Mouse (Mus musculus) left cerebral cortex, adult 2 months (tissue): ENCODE measurements around the gene Tnk1. TPM values are rescaled to one million over a fixed set of nuclear protein-coding genes. Genes with fewer than 3 reads are reported as not detected.

Source experiments
- DNase-seq, 2 experiments: peaks; one replicate each; pipeline ENCODE4 v3.0.0; 2021 to 2022; ENCODE audit warnings: low spot score in 2 of 2, mixed read lengths in 1 of 2; ENCODE audit errors: extremely low spot score in 1 of 2
- H3K27ac ChIP-seq: fragments of 200-600 bp; 2 replicates; pipeline ENCODE4 v1.8.1; 2022
- H3K4me3 ChIP-seq: fragments of 200-600 bp; 2 replicates; pipeline ENCODE4 v1.8.1; 2022
- CTCF ChIP-seq: fragments of 200-600 bp; IDR thresholded peaks from 2 replicates; pipeline ENCODE4 v1.8.1; 2022; ENCODE audit warnings: antibody characterized with exemption, mild to moderate bottlenecking, moderate library complexity
- intact Hi-C: fragments of 180-260 bp; cut with DNase I; formaldehyde crosslinking; loops from one replicate; pipeline ENCODE4 v1.15.1; 2025
- long read RNA-seq, 2 experiments: library from polyadenylated mRNA; stranded (forward); transcript quantifications; one replicate each; pipeline ENCODE4 v2.0.0; 2021; ENCODE audit warnings: borderline mapping rate in 2 of 2
- total RNA-seq, 2 experiments: library from RNA; stranded (reverse); gene quantifications; 2 replicates each; pipeline ENCODE4 v1.2.3; 2021

Tnk1 gene
- total RNA-seq = under 1 TPM in 1 of 2 experiments, not detected in 1; 0.20 TPM
- long read RNA-seq, experiment 1 = 0 reads
- long read RNA-seq, experiment 2 = 0 reads

DNA sequence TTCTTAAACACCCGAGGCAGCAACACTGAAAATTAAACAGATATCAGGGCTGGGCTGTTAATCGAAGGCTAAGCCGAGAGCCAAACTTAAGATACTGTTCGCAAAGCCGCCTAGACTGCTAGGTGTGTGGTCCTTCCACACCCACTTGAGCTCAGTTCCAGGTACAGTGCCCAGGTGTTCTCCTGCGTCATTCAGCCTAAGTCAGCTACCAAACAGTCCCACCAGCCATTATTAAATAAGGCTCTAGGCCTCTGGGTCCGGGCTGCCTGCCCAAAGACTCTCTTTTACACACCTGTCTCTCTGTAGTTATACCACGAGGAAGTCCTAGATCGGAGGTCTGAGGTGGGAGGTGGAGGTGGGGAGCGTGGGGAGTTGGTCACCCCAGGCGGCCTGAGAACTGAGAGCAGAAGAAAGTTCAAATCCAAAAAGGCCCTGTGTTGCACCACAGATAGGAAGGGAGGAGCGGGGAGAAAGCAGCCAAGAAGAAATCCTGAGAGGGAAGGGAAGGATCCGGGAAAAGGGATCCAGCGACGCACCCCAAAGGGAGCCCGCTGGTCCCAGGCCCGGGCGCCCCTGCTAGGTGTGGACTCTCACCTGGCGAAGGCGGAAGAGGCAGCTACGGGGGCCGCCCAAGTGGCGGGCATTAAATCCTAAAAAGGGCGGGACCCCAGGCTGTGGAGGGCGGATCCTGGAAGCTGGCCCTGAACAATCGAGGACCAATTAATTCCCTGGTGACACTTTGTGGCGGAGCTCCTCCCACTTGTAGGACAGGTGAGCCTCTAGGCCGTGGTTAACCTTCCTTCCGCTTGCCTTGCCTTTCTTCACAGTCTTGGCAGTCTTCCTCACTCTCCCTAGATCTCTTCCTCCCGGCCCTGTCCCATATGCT is at the start of gene Tnk1:
Gene Tnk1, minus strand, starts transcription at position 618 of the 886 bp plus-strand sequence.
- DNase-seq = no peak
- Histone ChIP-seq H3K27ac (no peak within 1 kb of the TSS), H3K4me3 (no peak within 1 kb of the TSS)
- no peak for TF ChIP-seq CTCF
- intact Hi-C loops = no loop called here

DNA sequence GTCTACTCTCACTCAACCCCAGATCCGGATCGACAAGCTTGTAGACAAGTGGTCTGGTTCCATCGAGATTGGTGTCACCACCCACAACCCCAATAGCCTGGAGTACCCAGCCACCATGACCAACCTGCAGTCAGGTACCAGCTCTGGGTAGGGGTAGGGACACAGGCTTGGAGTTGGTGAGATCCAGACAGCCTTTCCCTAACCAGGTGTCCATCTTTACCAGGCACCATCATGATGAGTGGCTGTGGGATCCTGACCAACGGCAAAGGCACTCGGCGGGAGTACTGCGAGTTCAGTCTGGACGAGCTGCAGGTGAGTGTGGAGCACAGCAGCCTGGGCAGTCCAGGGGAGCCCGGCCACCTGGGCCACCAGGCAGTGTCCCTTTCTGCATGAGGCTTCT is 45.8 kb upstream of the Tnk1 start:
- intact Hi-C loops = loop anchor here (5.0 kb wide), 1 partner anchor 67 kb away; the partner anchor contains the start of genes Nlgn2 and Tmem256
- no peak overlapping the region for H3K27ac ChIP-seq
- DNase-seq = no peak
- no peak overlapping the region for H3K4me3 ChIP-seq
- TF ChIP-seq CTCF = no peak

DNA sequence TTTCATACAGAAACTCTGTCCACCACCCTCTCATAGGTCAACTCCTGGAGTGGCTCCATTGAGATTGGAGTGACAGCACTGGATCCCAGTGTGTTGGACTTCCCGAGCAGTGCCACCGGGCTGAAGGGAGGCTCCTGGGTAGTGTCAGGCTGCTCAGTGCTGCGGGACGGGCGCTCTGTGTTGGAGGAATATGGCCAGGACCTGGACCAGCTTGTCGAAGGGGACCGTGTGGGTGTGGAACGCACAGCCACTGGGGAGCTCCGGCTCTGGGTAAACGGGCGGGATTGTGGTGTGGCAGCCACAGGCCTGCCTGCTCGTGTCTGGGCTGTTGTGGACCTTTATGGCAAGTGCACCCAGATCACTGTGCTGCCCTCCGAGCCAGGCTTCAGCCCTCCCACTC is 44.4 kb upstream of the Tnk1 start:
- intact Hi-C loops = loop anchor here (5.0 kb wide), 1 partner anchor 66 kb away; the partner anchor contains the start of genes Nlgn2 and Tmem256
- Histone ChIP-seq H3K27ac (no peak overlapping the region), H3K4me3 (peak overlapping the region; percentile 79; the same call in 1 of the 2 replicates)
- DNase-seq = no peak
- no peak for TF ChIP-seq CTCF

DNA sequence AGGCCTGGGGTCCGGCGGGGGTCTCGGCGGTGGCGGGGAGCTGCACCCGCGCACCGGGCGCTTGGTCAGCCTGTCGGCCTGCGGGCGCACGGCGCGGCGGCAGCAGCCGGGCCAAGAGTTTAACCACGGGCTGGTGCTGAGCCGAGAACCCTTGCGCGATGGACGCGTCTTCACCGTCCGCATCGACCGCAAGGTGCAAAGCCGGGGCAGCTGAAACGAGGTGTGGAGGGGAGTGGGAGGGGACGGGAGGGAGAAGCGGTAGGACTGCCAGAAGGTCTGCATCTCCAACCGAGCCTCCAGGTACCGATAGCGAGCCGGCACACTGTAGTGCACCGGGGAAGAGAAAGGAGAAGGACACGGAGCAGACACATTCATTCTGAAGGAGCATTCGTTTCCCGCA is 43.5 kb upstream of the Tnk1 start:
- no peak for TF ChIP-seq CTCF

DNA sequence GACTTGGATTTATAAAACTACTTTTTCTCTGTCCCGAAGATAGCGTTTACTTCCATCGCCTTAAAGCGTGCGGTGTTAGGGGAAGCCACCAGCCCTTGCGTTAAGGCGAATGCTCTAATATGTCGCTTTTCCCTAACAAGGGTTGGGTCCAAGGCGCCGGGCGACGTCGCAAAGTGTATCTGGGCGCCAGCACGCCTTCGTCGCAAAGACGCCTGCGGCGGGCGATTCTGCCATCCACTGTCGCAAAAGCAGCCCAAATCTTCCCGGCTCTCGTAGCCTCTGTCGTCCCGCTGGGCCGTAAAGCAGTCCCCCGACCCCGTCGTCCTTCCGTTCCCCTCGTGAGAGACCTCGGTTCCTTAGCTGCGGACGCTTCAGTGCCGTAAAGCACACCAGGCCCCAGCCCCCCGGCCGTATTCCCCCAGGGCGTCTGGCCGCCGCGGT is 42.9 kb upstream of the Tnk1 start:
- Histone ChIP-seq H3K4me3 (peak overlapping the region; percentile 79), H3K27ac (peak overlapping the region; percentile 95)
- no peak for TF ChIP-seq CTCF
- intact Hi-C loops = loop anchor here (2.0 to 5.0 kb wide), 3 partner anchors 21 to 219 kb away; partner anchors contain the start of genes Kctd11, Nlgn2, Senp3 and Tmem256
- peak; percentile 95 to 97 for DNase-seq

More for the DNA sequence above, 43.5 kb upstream of the Tnk1 start:
- Histone ChIP-seq H3K4me3 (peak overlapping the region; percentile 79), H3K27ac (peak overlapping the region; percentile 95)
- no peak for DNase-seq
- intact Hi-C loops = loop anchor here (2.0 to 5.0 kb wide), 3 partner anchors 21 to 219 kb away; partner anchors contain the start of genes Kctd11, Nlgn2, Senp3 and Tmem256

DNA sequence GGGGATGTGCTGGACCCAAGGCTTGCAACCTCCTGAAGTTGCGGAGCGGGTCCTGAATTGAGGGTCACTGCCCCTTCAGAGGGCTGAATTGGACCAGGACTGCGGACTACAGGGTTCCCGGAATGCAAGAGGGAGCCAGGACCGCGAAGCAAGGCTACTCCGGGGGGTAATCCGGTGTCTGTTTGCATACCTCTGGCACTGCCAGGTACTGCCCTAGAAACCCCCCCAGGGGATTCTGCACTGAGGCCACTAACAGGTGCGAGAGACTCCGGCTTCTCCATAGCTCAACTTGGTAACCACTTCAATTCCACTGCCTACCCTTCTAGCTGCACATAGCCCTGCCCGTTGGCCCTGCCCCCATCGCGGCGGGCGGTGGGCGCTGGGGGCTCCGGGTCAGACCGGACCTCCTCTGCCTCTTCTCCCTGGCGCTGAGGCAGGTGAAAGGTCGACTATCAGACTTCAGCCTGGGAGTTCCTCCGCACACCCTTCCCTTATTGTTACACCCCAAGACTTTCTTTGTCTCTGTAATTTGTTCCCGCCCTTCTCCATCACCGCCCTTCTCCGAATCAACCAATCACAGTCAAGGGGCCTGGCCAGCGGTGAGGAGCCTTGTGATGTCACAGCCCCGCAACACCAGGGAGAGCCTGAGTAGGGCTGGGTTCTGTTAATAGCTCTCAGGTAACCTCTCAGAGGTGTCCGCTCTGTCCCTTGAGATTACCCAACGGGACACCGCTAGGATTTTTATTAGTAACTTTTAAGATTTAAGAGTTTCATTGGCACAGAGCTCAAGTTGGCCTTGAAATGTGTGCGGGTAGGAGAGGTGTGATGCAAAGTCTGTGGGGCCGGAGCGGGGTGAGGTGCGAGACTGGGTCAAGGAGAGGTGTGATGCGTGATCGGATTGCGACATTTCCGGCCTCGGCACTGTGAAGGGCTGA is 42.2 kb upstream of the Tnk1 start, which contains the start of the genes 2810408A11Rik and Neurl4:
Gene 2810408A11Rik, minus strand, starts transcription at position 517 of the 935 bp plus-strand sequence.
Gene Neurl4, plus strand, starts transcription at position 602 of the 935 bp plus-strand sequence.
- intact Hi-C loops = loop anchor here (2.0 to 5.0 kb wide), 3 partner anchors 20 to 218 kb away; partner anchors contain the start of genes Kctd11, Nlgn2, Senp3 and Tmem256
- H3K27ac ChIP-seq = peak within 1 kb of the TSS; percentile 95
- no peak for TF ChIP-seq CTCF
- peak within 1 kb of the TSS; percentile 79 for H3K4me3 ChIP-seq
- peak; percentile 84 to 86 for DNase-seq

DNA sequence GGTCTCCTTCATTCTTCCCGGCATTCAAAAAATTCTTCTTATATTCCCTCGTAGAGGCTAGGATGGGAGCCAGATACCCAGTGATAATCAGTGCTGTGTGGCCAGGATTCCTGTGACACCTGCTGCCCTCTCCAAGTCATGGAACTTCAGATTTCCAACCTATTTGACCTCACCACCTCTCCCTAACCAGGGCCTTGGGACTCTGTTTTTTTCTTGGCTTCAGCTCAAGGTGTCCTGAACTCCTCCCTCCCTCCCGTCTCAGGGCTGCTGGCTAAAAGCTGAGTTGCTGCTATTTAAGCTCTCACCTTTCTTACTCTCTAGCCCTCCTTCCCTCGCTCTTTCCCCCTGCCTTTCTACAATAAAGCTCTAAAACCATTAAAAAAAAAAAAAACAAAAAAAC is 41.3 kb upstream of the Tnk1 start:
- DNase-seq = no peak
- no peak for TF ChIP-seq CTCF
- H3K4me3 ChIP-seq = no peak overlapping the region
- intact Hi-C loops = loop anchor here (2.0 to 5.0 kb wide), 3 partner anchors 19 to 217 kb away; partner anchors contain the start of genes Kctd11, Nlgn2, Senp3 and Tmem256
- no peak overlapping the region for H3K27ac ChIP-seq

DNA sequence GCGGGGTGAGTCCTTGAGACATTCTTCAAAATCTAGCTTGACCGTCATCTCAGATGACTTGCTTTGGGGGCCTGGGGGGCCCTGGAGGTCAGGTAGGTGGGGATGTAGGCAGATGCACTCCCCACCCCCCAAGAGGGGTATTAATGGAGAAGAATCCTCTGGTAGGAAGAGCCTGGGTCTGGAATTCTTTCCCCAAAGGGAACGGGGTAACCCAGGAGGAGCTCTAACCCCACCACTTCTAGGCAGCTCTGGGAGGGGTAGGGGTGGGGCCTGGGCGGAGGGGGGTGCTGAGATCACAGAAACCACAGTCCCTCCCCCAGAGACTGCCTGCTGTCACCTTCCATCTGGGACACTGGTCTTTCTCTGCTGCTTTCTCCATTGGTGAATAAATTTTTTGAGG is 36.8 kb upstream of the Tnk1 start, which contains the start of gene Acap1:
Gene Acap1, minus strand, starts transcription at position 249 of the 400 bp plus-strand sequence.
- intact Hi-C loops = no loop called here
- no peak for TF ChIP-seq CTCF
- DNase-seq = no peak

DNA sequence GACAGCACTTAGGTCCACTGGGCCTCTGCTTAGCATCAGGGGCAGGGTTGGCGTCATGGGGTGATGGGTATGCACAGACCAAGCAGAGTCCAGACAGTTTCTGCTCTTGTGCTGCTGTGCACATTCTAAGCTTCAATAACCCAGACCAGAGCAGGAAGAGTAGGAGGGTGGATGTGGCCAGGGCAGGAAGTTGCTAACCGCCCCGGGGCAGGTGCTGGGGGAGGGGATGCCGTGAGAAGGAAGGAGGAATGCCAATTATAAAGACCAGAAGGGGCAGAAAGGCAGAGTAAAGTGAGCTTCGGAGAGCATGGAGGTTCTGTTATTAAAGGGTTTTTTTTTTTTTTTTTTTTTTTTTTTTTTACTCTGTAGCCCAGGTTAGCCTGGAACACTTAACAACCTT is 36.1 kb upstream of the Tnk1 start:
- intact Hi-C loops = no loop called here
- no peak overlapping the region for H3K4me3 ChIP-seq
- H3K27ac ChIP-seq = no peak overlapping the region
- no peak for TF ChIP-seq CTCF
- DNase-seq = no peak

More for the DNA sequence above, 36.8 kb upstream of the Tnk1 start, which contains the start of gene Acap1:
- H3K27ac ChIP-seq = no peak within 1 kb of the TSS
- H3K4me3 ChIP-seq = no peak within 1 kb of the TSS

DNA sequence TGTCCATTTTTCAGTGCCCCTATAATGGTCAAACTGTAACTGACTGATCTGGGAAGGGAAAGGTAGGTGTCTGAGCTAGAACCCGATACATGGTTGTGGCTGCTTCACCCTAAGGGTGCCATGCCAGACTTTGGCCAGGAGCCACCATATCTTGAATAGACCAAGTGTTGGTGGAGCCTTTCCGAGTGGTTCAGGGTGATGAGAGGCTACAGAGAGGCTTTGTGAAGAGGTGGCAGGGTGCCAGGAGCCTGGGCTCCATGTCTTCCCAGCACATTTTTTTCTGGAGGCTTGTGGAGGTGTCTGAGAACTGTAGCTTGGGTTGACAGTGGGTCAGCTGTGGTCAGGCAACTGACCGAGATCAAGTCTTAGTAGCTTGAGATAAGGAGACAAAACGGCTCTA is 33.0 kb upstream of the Tnk1 start:
- Histone ChIP-seq H3K27ac (no peak overlapping the region), H3K4me3 (no peak overlapping the region)
- no peak for TF ChIP-seq CTCF
- intact Hi-C loops = no loop called here
- DNase-seq = no peak
